Mouse (Mus musculus) midbrain, embryonic 16.5 days (tissue): ENCODE results near the gene 2310046K23Rik. TPM values are rescaled to one million over a fixed set of nuclear protein-coding genes. Genes with fewer than 3 reads are reported as not detected.
"Not testable (repeated sequence)": the region's sequence is repeated elsewhere in the genome, so short reads cannot be mapped to it uniquely, and the experiment has no call there.

Experiments
- ATAC-seq: fragments of 200-750 bp; cut with Nextera tagmentation; 2 replicates; pipeline ENCODE4 v1.8.0; 2017; ENCODE audit warnings: moderate TSS enrichment
- H3K27ac ChIP-seq: fragments of 300-500 bp; sonication (generic); 2 replicates; pipeline ENCODE4 v1.5.1; 2014; ENCODE audit warnings: mild to moderate bottlenecking, low read length, mixed read lengths
- H3K27me3 ChIP-seq: fragments of 300-500 bp; sonication (generic); 2 replicates; pipeline ENCODE4 v1.6.1; 2014; ENCODE audit warnings: low read depth, low read length, mixed read lengths; ENCODE audit not compliant: control insufficient read depth, insufficient read depth
- H3K36me3 ChIP-seq: fragments of 300-500 bp; sonication (generic); 2 replicates; pipeline ENCODE4 v1.6.1; 2014; ENCODE audit warnings: mild to moderate bottlenecking, low read length, moderate library complexity, mixed read lengths; ENCODE audit not compliant: control insufficient read depth, insufficient read depth
- H3K4me1 ChIP-seq: fragments of 300-500 bp; sonication (generic); 2 replicates; pipeline ENCODE4 v1.6.1; 2014; ENCODE audit warnings: mild to moderate bottlenecking, low read length, mixed read lengths; ENCODE audit not compliant: control insufficient read depth, insufficient read depth
- H3K4me2 ChIP-seq: fragments of 300-500 bp; sonication (generic); 2 replicates; pipeline ENCODE4 v1.6.1; 2014; ENCODE audit warnings: mild to moderate bottlenecking, low read length, mixed read lengths
- H3K4me3 ChIP-seq: fragments of 300-500 bp; sonication (generic); 2 replicates; pipeline ENCODE4 v1.5.1; 2014; ENCODE audit warnings: low read depth, mild to moderate bottlenecking, low read length, moderate library complexity, mixed read lengths
- H3K9ac ChIP-seq: fragments of 300-500 bp; sonication (generic); 2 replicates; pipeline ENCODE4 v1.6.1; 2014; ENCODE audit warnings: low read depth, low read length, mixed read lengths
- H3K9me3 ChIP-seq: fragments of 300-500 bp; sonication (generic); replicated peaks from 2 replicates; pipeline ENCODE4 v1.6.1; 2014; ENCODE audit warnings: mild to moderate bottlenecking, low read length, mixed read lengths; ENCODE audit not compliant: control insufficient read depth, poor library complexity, severe bottlenecking
- WGBS: fragments of 180-500 bp; shearing (Covaris S2); extraction: QIAGEN DNeasy Blood & Tissue Kit; methylation state at CpG from one replicate; pipeline ENCODE4 v1.1.7; 2014; 5-methylcytosine and 5-hydroxymethylcytosine counted together
- polyA plus RNA-seq: library from polyadenylated mRNA; unstranded; fragments of >200 nt; fragmentation: Nextera tagmentation; extraction: Ambion mirVana; gene quantifications from 2 replicates; pipeline ENCODE4 v1.2.1, GENCODE M21; 2015

Gene 2310046K23Rik
- polyA plus RNA-seq, 1 experiment from 2014 or later: not detected

- no peak overlapping the region for H3K4me2 ChIP-seq
- no peak overlapping the region for H3K27ac ChIP-seq
- H3K9me3 ChIP-seq: no peaks in the 10 kb centered on the region
- H3K9ac ChIP-seq: no peak overlapping the region
- H3K4me3 ChIP-seq: no peak overlapping the region
- H3K4me1 ChIP-seq: no peaks in the 10 kb centered on the region
- ATAC-seq: no peak
- H3K36me3 ChIP-seq: no peaks in the 10 kb centered on the region
- H3K27me3 ChIP-seq: no peaks in the 10 kb centered on the region
These were observed 23.5 kb downstream of the 2310046K23Rik start for GRCm38 (mm10) chr3:92510786-92511185.

- Histone ChIP-seq H3K9me3 (no peaks in the 10 kb centered on the region), H3K36me3 (no peaks in the 10 kb centered on the region), H3K9ac (no peak overlapping the region), H3K4me3 (no peak overlapping the region), H3K4me1 (no peaks in the 10 kb centered on the region), H3K27me3 (no peaks in the 10 kb centered on the region), H3K4me2 (no peak overlapping the region), H3K27ac (no peak overlapping the region)
- no peak for ATAC-seq
- 85% methylated on average over 1 of the region's 1 CpGs for WGBS
These were observed 26.1 kb downstream of the 2310046K23Rik start for GRCm38 (mm10) chr3:92508185-92508584.

GRCm38 (mm10) chr3:92503528-92503927, 30.8 kb downstream of the 2310046K23Rik start:
- H3K36me3 ChIP-seq: no peaks in the 10 kb centered on the region
- no peak overlapping the region for H3K4me3 ChIP-seq
- H3K9me3 ChIP-seq: no peaks in the 10 kb centered on the region
- H3K4me1 ChIP-seq: no peaks in the 10 kb centered on the region
- H3K9ac ChIP-seq: no peak overlapping the region
- no peaks in the 10 kb centered on the region for H3K27me3 ChIP-seq
- H3K27ac ChIP-seq: no peak overlapping the region
- ATAC-seq: no peak
- no peak overlapping the region for H3K4me2 ChIP-seq

- H3K9me3 ChIP-seq: no peaks in the 10 kb centered on the region
- no peaks in the 10 kb centered on the region for H3K36me3 ChIP-seq
- H3K27me3 ChIP-seq: no peaks in the 10 kb centered on the region
- H3K4me3 ChIP-seq: no peak within 1 kb of the TSS
- no peak within 1 kb of the TSS for H3K27ac ChIP-seq
- no peak for ATAC-seq
- no peaks in the 10 kb centered on the region for H3K4me1 ChIP-seq
- no peak within 1 kb of the TSS for H3K9ac ChIP-seq
- WGBS: 94% methylated on average over 1 of the region's 1 CpGs
- no peak within 1 kb of the TSS for H3K4me2 ChIP-seq
These were observed 33.9 kb downstream of the 2310046K23Rik start, which contains the start of gene Sprr4 for GRCm38 (mm10) chr3:92500393-92500792. Sprr4 (minus strand) TSS chr3:92500493.

GRCm38 (mm10) chr3:92490262-92490661, 44.0 kb downstream of the 2310046K23Rik start:
- H3K9me3 ChIP-seq, H3K27ac ChIP-seq, H3K9ac ChIP-seq, H3K4me1 ChIP-seq, H3K36me3 ChIP-seq, H3K4me3 ChIP-seq, H3K27me3 ChIP-seq, ATAC-seq, H3K4me2 ChIP-seq: not testable (repeated sequence)

- 52% methylated on average over 1 of the region's 1 CpGs for WGBS
- Histone ChIP-seq H3K9ac (no peak overlapping the region), H3K4me2 (no peak overlapping the region), H3K36me3 (no peaks in the 10 kb centered on the region), H3K27ac (no peak overlapping the region), H3K9me3 (no peaks in the 10 kb centered on the region), H3K4me3 (no peak overlapping the region), H3K27me3 (no peaks in the 10 kb centered on the region), H3K4me1 (no peaks in the 10 kb centered on the region)
- no peak for ATAC-seq
These were observed 48.0 kb downstream of the 2310046K23Rik start for GRCm38 (mm10) chr3:92486307-92486706.

- ATAC-seq: no peak
- no peak within 1 kb of the TSS for H3K4me3 ChIP-seq
- no peak within 1 kb of the TSS for H3K4me2 ChIP-seq
- H3K9ac ChIP-seq: no peak within 1 kb of the TSS
- no peaks in the 10 kb centered on the region for H3K36me3 ChIP-seq
- H3K9me3 ChIP-seq: no peaks in the 10 kb centered on the region
- H3K27me3 ChIP-seq: no peaks in the 10 kb centered on the region
- no peak within 1 kb of the TSS for H3K27ac ChIP-seq
- H3K4me1 ChIP-seq: no peaks in the 10 kb centered on the region
These were observed 48.4 kb downstream of the 2310046K23Rik start, which contains the start of gene Sprr1a for GRCm38 (mm10) chr3:92485863-92486262. Sprr1a (minus strand) TSS chr3:92485895.

Other genes starting within 250 kb of the 2310046K23Rik start
- not detected in 2 replicates for gene Sprr2a3, start 249.1 kb downstream of the 2310046K23Rik start, polyA plus RNA-seq
- gene Sprr2b, start 217.9 kb downstream of the 2310046K23Rik start, polyA plus RNA-seq: not detected in 2 replicates
- not detected in 2 replicates for gene Sprr2d, start 195.4 kb downstream of the 2310046K23Rik start, polyA plus RNA-seq
- gene Sprr2e, start 182.4 kb downstream of the 2310046K23Rik start, polyA plus RNA-seq: not detected in 2 replicates
- gene Sprr2f, start 169.3 kb downstream of the 2310046K23Rik start, polyA plus RNA-seq: not detected in 2 replicates
- gene Sprr2h, start 148.8 kb downstream of the 2310046K23Rik start, polyA plus RNA-seq: not detected in 2 replicates
- not detected in 2 replicates for gene Sprr2i, start 126.5 kb downstream of the 2310046K23Rik start, polyA plus RNA-seq
- gene Sprr2j-ps, start 116.4 kb downstream of the 2310046K23Rik start, polyA plus RNA-seq: not detected in 2 replicates
- gene Gm9774, start 105.1 kb downstream of the 2310046K23Rik start, polyA plus RNA-seq: 7.5 and 8.9 TPM in 2 replicates
- gene Sprr2k, start 101.9 kb downstream of the 2310046K23Rik start, polyA plus RNA-seq: not detected in 2 replicates
- not detected in 2 replicates for gene Sprr1b, start 95.7 kb downstream of the 2310046K23Rik start, polyA plus RNA-seq
- not detected in 2 replicates for gene Sprr3, start 75.8 kb downstream of the 2310046K23Rik start, polyA plus RNA-seq
- gene Sprr1a, start 48.6 kb downstream of the 2310046K23Rik start, polyA plus RNA-seq: 0.24 TPM in 1 of 2 replicates, not detected in the other
- gene Sprr4, start 34.0 kb downstream of the 2310046K23Rik start, polyA plus RNA-seq: not detected in 2 replicates
- not detected in 2 replicates for gene Ivl, start 39.2 kb upstream of the 2310046K23Rik start, polyA plus RNA-seq
- not detected in 2 replicates for gene Smcp, start 54.5 kb upstream of the 2310046K23Rik start, polyA plus RNA-seq
- gene 2210017I01Rik, start 73.0 kb upstream of the 2310046K23Rik start, polyA plus RNA-seq: not detected in 2 replicates
- not detected in 2 replicates for gene Lce6a, start 87.1 kb upstream of the 2310046K23Rik start, polyA plus RNA-seq
- not detected in 2 replicates for gene Lce1a1, start 113.8 kb upstream of the 2310046K23Rik start, polyA plus RNA-seq
- gene Lce1b, start 122.4 kb upstream of the 2310046K23Rik start, polyA plus RNA-seq: not detected in 2 replicates
- not detected in 2 replicates for gene Lce1a2, start 135.8 kb upstream of the 2310046K23Rik start, polyA plus RNA-seq
- not detected in 2 replicates for gene Lce1c, start 144.7 kb upstream of the 2310046K23Rik start, polyA plus RNA-seq
- gene Lce1d, start 152.7 kb upstream of the 2310046K23Rik start, polyA plus RNA-seq: not detected in 2 replicates
- not detected in 2 replicates for gene Lce1e, start 174.6 kb upstream of the 2310046K23Rik start, polyA plus RNA-seq
- gene Lce1f, start 185.8 kb upstream of the 2310046K23Rik start, polyA plus RNA-seq: not detected in 2 replicates
- gene Gm38119, start 204.6 kb upstream of the 2310046K23Rik start, polyA plus RNA-seq: not detected in 2 replicates
- not detected in 2 replicates for gene Lce1g, start 217.8 kb upstream of the 2310046K23Rik start, polyA plus RNA-seq
- not detected in 2 replicates for gene Lce1h, start 230.6 kb upstream of the 2310046K23Rik start, polyA plus RNA-seq
- gene Lce1i, start 244.4 kb upstream of the 2310046K23Rik start, polyA plus RNA-seq: not detected in 2 replicates